Mouse (Mus musculus) spleen, adult 12 weeks (tissue): ENCODE data around the gene Zzz3.

Experiments
- DNase-seq: peaks from one replicate; pipeline ENCODE4 v3.0.0; 2022; ENCODE audit warnings: low spot score

Gene Zzz3

GRCm38 (mm10) chr3:152497084-152497483 is 101.8 kb downstream of the Zzz3 start:
- DNase-seq, result no peak

GRCm38 (mm10) chr3:152497842-152498241 is 102.6 kb downstream of the Zzz3 start:
- no peak for DNase-seq

GRCm38 (mm10) chr3:152498968-152499696 is 103.9 kb downstream of the Zzz3 start:
- DNase-seq, result no peak

GRCm38 (mm10) chr3:152507900-152508299 is 112.6 kb downstream of the Zzz3 start:
- no peak for DNase-seq

- DNase-seq, result no peak
These were observed 113.2 kb downstream of the Zzz3 start for GRCm38 (mm10) chr3:152508419-152508993.

GRCm38 (mm10) chr3:152509268-152509667 is 114.0 kb downstream of the Zzz3 start:
- DNase-seq, result no peak
